Mouse (Mus musculus): ENCODE measurements around the gene Sub1. TPM values are rescaled to one million over a fixed set of nuclear protein-coding genes. Genes with fewer than 3 reads are reported as not detected.
A peak's percentile ranks its signal among the peaks of the same experiment; 100 is the strongest.

Sub1 gene
- polyA plus RNA-seq, 1 experiment from 2014 or later = 1,109 TPM

GRCm38 (mm10) chr15:11968851-11969250 lies 27.9 kb downstream of the Sub1 start:
- no peaks in the 10 kb centered on the region for H3K4me1 ChIP-seq (ENCODE audit: control insufficient read depth, insufficient read depth, low read length)
- no peak for DNase-seq (ENCODE audit: low spot score)
- 85% methylated on average over 9 of the region's 9 CpGs for WGBS

GRCm38 (mm10) chr15:11966367-11966766 lies 30.4 kb downstream of the Sub1 start:
- 16% methylated on average over 4 of the region's 4 CpGs for WGBS
- no peak overlapping the region for H3K4me2 ChIP-seq (ENCODE audit: low read depth, severe bottlenecking)
- ATAC-seq (ENCODE audit: insufficient number of reproducible peaks, low FRiP score, low TSS enrichment, low read depth) = no peak

More at GRCm38 (mm10) chr15:11968851-11969250, 27.9 kb downstream of the Sub1 start:
- no peak overlapping the region for H3K4me2 ChIP-seq (ENCODE audit: low read depth, severe bottlenecking)
- H3K36me3 ChIP-seq (ENCODE audit: control insufficient read depth, insufficient read depth, low read length) = no peaks in the 10 kb centered on the region; the same call in 1 of the 2 replicates
- no peak overlapping the region for H3K4me3 ChIP-seq (ENCODE audit: low read depth, low read length)
- no peak overlapping the region for H3K27ac ChIP-seq (replicated peaks; ENCODE audit: low read depth, low read length)
- H3K9me3 ChIP-seq (ENCODE audit: control insufficient read depth, low read length) = no peaks in the 10 kb centered on the region
- H3K27me3 ChIP-seq (ENCODE audit: control insufficient read depth, insufficient read depth, low read length) = no peaks in the 10 kb centered on the region
- no peak overlapping the region for H3K9ac ChIP-seq (ENCODE audit: low read length)
- no peak for ATAC-seq (ENCODE audit: insufficient number of reproducible peaks, low FRiP score, low TSS enrichment, low read depth)

GRCm38 (mm10) chr15:11965201-11965845 lies 31.5 kb downstream of the Sub1 start:
- H3K36me3 ChIP-seq (ENCODE audit: control insufficient read depth, insufficient read depth, low read length) = no peaks in the 10 kb centered on the region; the same call in 1 of the 2 replicates
- no peaks in the 10 kb centered on the region for H3K4me1 ChIP-seq (ENCODE audit: control insufficient read depth, insufficient read depth, low read length)
- no peaks in the 10 kb centered on the region for H3K27me3 ChIP-seq (ENCODE audit: control insufficient read depth, insufficient read depth, low read length)
- H3K27ac ChIP-seq (replicated peaks; ENCODE audit: low read depth, low read length) = no peak overlapping the region
- DNase-seq (ENCODE audit: low spot score) (no peak), ATAC-seq (ENCODE audit: insufficient number of reproducible peaks, low FRiP score, low TSS enrichment, low read depth) (no peak)
- H3K9ac ChIP-seq (ENCODE audit: low read length) = no peak overlapping the region
- no peaks in the 10 kb centered on the region for H3K9me3 ChIP-seq (ENCODE audit: control insufficient read depth, low read length)
- no peak overlapping the region for H3K4me3 ChIP-seq (ENCODE audit: low read depth, low read length)
- WGBS = 93% methylated on average over 5 of the region's 5 CpGs
- no peak overlapping the region for H3K4me2 ChIP-seq (ENCODE audit: low read depth, severe bottlenecking)

More at GRCm38 (mm10) chr15:11966367-11966766, 30.4 kb downstream of the Sub1 start:
- Histone ChIP-seq H3K27me3 (ENCODE audit: control insufficient read depth, insufficient read depth, low read length) (no peaks in the 10 kb centered on the region), H3K4me1 (ENCODE audit: control insufficient read depth, insufficient read depth, low read length) (no peaks in the 10 kb centered on the region), H3K9ac (ENCODE audit: low read length) (no peak overlapping the region), H3K9me3 (ENCODE audit: control insufficient read depth, low read length) (no peaks in the 10 kb centered on the region), H3K27ac (replicated peaks; ENCODE audit: low read depth, low read length) (no peak overlapping the region), H3K36me3 (ENCODE audit: control insufficient read depth, insufficient read depth, low read length) (no peaks in the 10 kb centered on the region; the same call in 1 of the 2 replicates), H3K4me3 (ENCODE audit: low read depth, low read length) (no peak overlapping the region)
- peak; percentile 66 for DNase-seq (ENCODE audit: low spot score)

GRCm38 (mm10) chr15:11963791-11964525 lies 32.8 kb downstream of the Sub1 start:
- Histone ChIP-seq H3K4me3 (ENCODE audit: low read depth, low read length) (no peak overlapping the region), H3K9ac (ENCODE audit: low read length) (no peak overlapping the region), H3K27ac (replicated peaks; ENCODE audit: low read depth, low read length) (no peak overlapping the region), H3K9me3 (ENCODE audit: control insufficient read depth, low read length) (no peaks in the 10 kb centered on the region), H3K4me2 (ENCODE audit: low read depth, severe bottlenecking) (no peak overlapping the region), H3K36me3 (ENCODE audit: control insufficient read depth, insufficient read depth, low read length) (no peaks in the 10 kb centered on the region; the same call in 1 of the 2 replicates), H3K27me3 (ENCODE audit: control insufficient read depth, insufficient read depth, low read length) (no peaks in the 10 kb centered on the region), H3K4me1 (ENCODE audit: control insufficient read depth, insufficient read depth, low read length) (no peaks in the 10 kb centered on the region)
- DNase-seq (ENCODE audit: low spot score) (no peak), ATAC-seq (ENCODE audit: insufficient number of reproducible peaks, low FRiP score, low TSS enrichment, low read depth) (no peak)
- 94% methylated on average over 11 of the region's 11 CpGs for WGBS

- H3K9me3 ChIP-seq (ENCODE audit: control insufficient read depth, low read length) = no peaks in the 10 kb centered on the region
- no peak overlapping the region for H3K4me3 ChIP-seq (ENCODE audit: low read depth, low read length)
- no peaks in the 10 kb centered on the region for H3K36me3 ChIP-seq (ENCODE audit: control insufficient read depth, insufficient read depth, low read length)
- no peak overlapping the region for H3K9ac ChIP-seq (ENCODE audit: low read length)
- ATAC-seq (ENCODE audit: insufficient number of reproducible peaks, low FRiP score, low TSS enrichment, low read depth) (no peak), DNase-seq (ENCODE audit: low spot score) (no peak)
- H3K27ac ChIP-seq (replicated peaks; ENCODE audit: low read depth, low read length) = no peak overlapping the region
- no peaks in the 10 kb centered on the region for H3K27me3 ChIP-seq (ENCODE audit: control insufficient read depth, insufficient read depth, low read length)
- no peaks in the 10 kb centered on the region for H3K4me1 ChIP-seq (ENCODE audit: control insufficient read depth, insufficient read depth, low read length)
- 92% methylated on average over 3 of the region's 3 CpGs for WGBS
- H3K4me2 ChIP-seq (ENCODE audit: low read depth, severe bottlenecking) = no peak overlapping the region
Observed at GRCm38 (mm10) chr15:11959716-11960115, 37.1 kb downstream of the Sub1 start.

GRCm38 (mm10) chr15:11956129-11956528 lies 40.7 kb downstream of the Sub1 start:
- DNase-seq (ENCODE audit: low spot score) = no peak
- WGBS = 84% methylated on average over 7 of the region's 7 CpGs
- Histone ChIP-seq H3K27ac (replicated peaks; ENCODE audit: low read depth, low read length) (no peak overlapping the region), H3K36me3 (ENCODE audit: control insufficient read depth, insufficient read depth, low read length) (no peaks in the 10 kb centered on the region), H3K9me3 (ENCODE audit: control insufficient read depth, low read length) (no peaks in the 10 kb centered on the region), H3K27me3 (ENCODE audit: control insufficient read depth, insufficient read depth, low read length) (no peaks in the 10 kb centered on the region), H3K4me1 (ENCODE audit: control insufficient read depth, insufficient read depth, low read length) (no peaks in the 10 kb centered on the region), H3K9ac (ENCODE audit: low read length) (no peak overlapping the region), H3K4me2 (ENCODE audit: low read depth, severe bottlenecking) (no peak overlapping the region), H3K4me3 (ENCODE audit: low read depth, low read length) (no peak overlapping the region)
- no peak for ATAC-seq (ENCODE audit: insufficient number of reproducible peaks, low FRiP score, low TSS enrichment, low read depth)

- Histone ChIP-seq H3K4me2 (ENCODE audit: low read depth, severe bottlenecking) (no peak overlapping the region), H3K4me3 (ENCODE audit: low read depth, low read length) (no peak overlapping the region), H3K9me3 (ENCODE audit: control insufficient read depth, low read length) (no peaks in the 10 kb centered on the region), H3K27me3 (ENCODE audit: control insufficient read depth, insufficient read depth, low read length) (no peaks in the 10 kb centered on the region), H3K36me3 (ENCODE audit: control insufficient read depth, insufficient read depth, low read length) (no peaks in the 10 kb centered on the region), H3K27ac (replicated peaks; ENCODE audit: low read depth, low read length) (no peak overlapping the region), H3K4me1 (ENCODE audit: control insufficient read depth, insufficient read depth, low read length) (no peaks in the 10 kb centered on the region), H3K9ac (ENCODE audit: low read length) (no peak overlapping the region)
- WGBS = 58% methylated on average over 4 of the region's 4 CpGs
- no peak for DNase-seq (ENCODE audit: low spot score)
- no peak for ATAC-seq (ENCODE audit: insufficient number of reproducible peaks, low FRiP score, low TSS enrichment, low read depth)
Observed at GRCm38 (mm10) chr15:11954190-11954589, 42.6 kb downstream of the Sub1 start.

- Histone ChIP-seq H3K9me3 (ENCODE audit: control insufficient read depth, low read length) (no peaks in the 10 kb centered on the region), H3K27ac (replicated peaks; ENCODE audit: low read depth, low read length) (no peak overlapping the region), H3K4me2 (ENCODE audit: low read depth, severe bottlenecking) (no peak overlapping the region), H3K36me3 (ENCODE audit: control insufficient read depth, insufficient read depth, low read length) (no peaks in the 10 kb centered on the region), H3K4me1 (ENCODE audit: control insufficient read depth, insufficient read depth, low read length) (no peaks in the 10 kb centered on the region), H3K4me3 (ENCODE audit: low read depth, low read length) (no peak overlapping the region), H3K27me3 (ENCODE audit: control insufficient read depth, insufficient read depth, low read length) (no peaks in the 10 kb centered on the region), H3K9ac (ENCODE audit: low read length) (no peak overlapping the region)
- WGBS = 80% methylated on average over 3 of the region's 3 CpGs
- DNase-seq (ENCODE audit: low spot score) (no peak), ATAC-seq (ENCODE audit: insufficient number of reproducible peaks, low FRiP score, low TSS enrichment, low read depth) (no peak)
Observed at GRCm38 (mm10) chr15:11952159-11952558, 44.6 kb downstream of the Sub1 start.

Measured in limb, embryonic 11.5 days (tissue).